Mouse (Mus musculus): ENCODE results near the gene Wdfy1.
A peak's percentile ranks its signal among the peaks of the same experiment; 100 is the strongest.

The Wdfy1 gene

DNA sequence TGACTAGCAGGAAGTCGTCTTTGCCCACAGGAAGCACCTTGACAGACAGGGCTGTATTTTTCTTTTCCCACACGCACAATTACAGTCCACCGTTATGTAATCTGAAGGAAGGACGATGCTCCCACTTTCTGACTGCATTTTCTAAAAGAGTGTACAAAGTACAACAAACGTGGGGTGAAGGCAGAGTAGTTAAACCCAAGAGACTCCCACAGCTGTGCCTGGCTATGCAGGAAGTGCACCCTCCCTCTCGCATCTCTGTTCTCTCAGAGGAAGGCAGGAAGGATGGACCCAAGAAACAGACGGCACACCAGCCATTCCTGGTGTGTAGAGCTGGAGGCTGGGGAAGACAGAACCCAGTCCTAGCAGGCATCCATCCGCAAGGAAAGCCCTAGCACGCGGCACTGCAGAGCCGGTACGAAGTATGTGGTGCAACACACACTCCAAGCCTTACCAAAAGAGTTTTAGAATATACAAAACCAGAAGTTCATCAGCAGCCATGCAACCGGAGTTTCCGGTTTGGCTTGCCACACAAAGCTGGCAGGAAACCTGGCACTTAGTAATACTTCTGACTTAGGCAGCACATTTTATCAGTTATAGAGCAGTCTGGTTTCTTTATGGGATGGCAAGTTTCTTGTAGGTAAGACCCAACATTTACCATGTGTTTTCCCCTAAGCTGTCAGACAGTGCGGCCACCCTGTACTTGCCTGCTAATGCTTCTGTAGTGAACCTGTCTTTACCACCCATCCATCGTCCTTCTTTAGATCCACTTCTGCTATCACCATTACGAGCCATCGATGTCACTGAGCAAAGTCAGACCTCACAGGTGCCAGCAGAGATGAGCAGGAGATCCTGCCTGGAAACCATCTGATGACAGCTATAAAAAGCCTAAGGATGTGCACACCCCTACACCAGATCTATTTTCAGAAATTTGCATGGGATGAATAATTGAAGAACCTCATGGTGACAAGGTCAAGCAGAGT, 64.5 kb downstream of the Wdfy1 start:
- peak; percentile 64 for DNase-seq (ENCODE audit: low read depth)

DNA sequence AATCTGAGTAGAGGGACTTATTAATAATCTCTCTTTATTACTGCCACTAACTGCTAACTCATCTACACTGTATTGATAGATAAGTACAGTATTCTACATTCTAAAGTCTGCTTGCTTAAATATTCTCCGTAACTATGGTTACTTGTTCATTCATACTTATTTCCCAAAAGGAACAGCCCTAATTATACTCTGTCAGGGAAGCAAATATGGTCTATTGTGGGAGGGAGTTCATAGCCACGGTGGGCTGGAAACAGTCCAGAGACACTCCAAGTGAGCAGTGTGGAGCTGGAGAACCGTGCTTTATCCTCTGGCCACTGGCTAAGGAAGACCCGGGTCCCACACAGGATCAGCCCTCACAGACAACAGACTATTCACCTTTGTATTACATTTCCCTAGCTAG, 65.3 kb downstream of the Wdfy1 start:
- no peak for DNase-seq (ENCODE audit: low read depth)

DNA sequence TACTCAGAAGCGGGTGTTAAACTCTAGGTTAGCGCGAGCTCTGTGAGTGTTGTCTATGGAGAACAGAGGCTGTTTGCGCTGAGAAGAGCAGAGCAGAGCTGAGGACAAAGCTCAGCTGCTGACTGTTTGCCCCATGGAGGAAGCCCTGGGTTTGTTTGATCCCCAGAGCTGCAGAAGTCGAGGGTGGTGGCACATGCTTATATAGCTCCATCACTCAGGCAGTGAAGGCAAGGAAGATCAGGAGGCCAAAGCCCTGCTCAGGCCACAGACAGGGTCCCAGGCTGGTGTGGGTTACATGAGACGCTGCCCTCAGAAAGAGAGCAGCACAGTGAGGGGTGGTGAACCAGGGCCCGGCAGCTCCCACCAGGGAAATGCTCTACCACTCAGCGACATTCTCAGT, 65.7 kb downstream of the Wdfy1 start:
- DNase-seq (ENCODE audit: low read depth), result peak; percentile 22

DNA sequence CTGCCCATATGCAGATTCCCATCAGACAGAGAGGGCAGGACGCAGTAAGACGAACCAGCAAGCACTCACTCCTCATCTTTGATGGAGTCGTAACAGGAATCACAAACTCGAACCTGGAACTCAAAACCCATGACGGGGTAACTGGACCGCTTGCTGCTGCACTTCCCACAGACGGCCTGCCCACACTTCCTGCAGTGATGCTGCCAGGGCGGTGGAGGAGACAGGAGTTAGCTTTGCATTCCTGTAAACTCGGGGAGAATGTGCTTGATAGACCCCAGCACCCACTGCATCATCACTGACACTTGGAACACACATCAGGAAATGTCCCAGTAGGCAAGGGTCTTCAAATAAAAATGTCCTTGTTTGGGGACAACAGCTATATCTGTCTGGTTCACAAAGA, 68.6 kb downstream of the Wdfy1 start:
- no peak for DNase-seq (ENCODE audit: low read depth)

DNA sequence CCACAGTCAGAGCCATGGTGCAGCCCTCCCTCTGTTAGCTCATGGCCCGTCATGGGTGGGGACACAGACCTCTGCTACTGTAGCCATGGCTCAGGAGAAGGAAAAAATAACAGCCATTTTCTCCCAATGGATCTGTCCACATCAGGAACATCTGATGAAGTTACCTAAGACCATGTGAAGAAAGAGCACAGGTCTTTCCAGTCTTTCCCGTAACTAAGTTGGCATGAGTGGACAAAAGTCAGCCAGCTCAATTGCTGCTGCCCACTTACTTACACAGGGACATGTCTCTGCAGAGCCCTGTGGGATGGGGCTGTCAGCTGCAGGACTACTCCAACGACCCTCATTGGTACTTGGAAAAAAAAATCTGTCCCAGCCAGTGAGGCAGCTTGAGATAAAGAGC, 69.2 kb downstream of the Wdfy1 start:
- no peak for DNase-seq (ENCODE audit: low read depth)

DNA sequence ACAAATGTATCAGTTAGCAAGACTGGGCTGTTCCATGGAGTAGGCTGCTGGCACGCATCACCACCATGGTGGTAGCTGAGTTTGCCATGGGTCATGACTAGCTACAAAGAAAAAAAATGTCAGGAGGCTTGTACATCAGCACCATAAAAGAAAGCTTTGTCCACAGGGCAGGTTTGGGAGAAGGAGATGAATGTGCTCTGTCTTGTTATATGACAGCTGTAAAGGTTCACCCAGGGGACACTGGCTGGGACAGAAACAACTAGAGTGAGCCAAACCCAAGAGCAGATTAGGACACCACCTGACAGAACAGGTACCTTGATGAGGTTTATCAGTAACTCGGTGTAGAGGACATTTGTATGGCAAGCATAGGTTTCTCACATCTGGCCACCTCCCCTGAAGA, 71.3 kb downstream of the Wdfy1 start:
- no peak for DNase-seq (ENCODE audit: low read depth)

DNA sequence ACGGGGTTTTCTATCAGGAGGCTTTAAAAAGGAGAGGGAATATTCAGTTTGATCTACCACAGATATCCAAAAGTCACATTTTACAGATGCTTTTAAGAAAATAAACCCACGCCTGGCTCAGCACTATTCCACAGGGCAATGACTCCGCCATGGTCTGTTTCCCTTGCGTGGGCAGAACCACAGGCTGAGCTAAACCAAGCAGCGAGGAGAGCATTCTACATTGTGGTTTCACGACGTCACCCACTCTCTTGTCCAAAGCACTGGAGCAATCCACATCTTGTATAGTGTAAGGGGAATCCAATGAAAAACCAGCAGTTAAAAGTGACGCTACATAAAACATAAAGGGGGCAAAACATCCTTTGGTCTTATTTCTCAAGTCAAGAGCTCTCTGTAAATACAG, 72.4 kb downstream of the Wdfy1 start:
- no peak for DNase-seq (ENCODE audit: low read depth)

DNA sequence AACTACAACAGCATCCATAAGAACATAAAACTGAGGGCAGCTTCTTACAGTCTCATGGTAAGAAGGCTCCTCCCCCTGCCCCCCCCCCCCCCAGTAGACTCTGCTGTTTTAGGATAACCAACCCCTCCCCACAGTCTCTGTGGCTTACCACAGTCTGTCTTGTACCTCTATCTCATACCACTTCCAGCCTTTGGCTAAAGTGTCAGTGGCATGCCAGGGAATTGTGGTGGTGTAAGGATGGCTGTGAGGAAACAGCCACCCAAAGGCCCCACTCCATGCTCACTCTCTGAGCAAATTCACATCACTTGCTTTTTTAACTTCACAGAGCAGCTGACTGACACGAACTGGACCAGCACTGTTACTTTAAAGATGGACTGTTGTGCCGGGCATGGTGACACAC, 77.4 kb downstream of the Wdfy1 start:
- DNase-seq (ENCODE audit: low read depth), result no peak

DNA sequence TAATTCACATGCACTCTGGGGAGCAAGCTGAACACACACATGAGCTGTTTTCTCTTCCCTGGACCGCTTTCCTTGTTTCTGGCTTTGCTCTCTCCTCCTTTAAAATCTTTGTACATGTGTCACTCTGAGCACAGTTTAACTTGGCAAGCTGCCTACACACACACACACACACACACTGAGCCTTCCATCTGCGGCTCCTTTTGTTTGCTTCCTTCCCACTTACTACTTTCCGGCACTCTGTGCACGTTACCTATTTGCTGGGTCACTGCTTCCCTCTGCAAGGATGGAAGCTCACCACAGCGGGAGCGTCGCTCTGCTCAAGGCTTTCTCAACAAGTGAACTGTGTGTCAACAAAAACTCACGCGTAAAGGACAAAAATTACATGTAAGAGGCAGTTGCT, 78.6 kb downstream of the Wdfy1 start:
- peak; percentile 12 for DNase-seq (ENCODE audit: low read depth)

DNA sequence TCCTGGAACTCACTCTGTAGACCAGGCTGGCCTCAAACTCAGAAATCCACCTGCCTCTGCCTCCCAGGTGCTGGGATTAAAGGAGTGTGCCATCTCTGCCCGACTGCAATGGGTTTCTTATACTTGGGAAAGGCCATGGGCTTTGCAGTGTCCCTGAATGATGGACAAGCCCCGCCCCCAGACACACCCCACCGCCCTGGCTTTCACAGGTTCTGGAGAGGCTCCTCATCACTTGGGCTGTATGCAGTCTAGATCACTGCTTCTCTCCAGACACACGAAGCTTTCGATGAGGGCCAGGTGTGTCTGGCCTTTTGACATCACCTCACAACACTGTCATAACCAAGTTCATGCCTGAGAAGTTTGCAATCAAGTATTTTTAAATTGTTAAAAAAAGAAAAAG, 79.0 kb downstream of the Wdfy1 start:
- no peak for DNase-seq (ENCODE audit: low read depth)

DNA sequence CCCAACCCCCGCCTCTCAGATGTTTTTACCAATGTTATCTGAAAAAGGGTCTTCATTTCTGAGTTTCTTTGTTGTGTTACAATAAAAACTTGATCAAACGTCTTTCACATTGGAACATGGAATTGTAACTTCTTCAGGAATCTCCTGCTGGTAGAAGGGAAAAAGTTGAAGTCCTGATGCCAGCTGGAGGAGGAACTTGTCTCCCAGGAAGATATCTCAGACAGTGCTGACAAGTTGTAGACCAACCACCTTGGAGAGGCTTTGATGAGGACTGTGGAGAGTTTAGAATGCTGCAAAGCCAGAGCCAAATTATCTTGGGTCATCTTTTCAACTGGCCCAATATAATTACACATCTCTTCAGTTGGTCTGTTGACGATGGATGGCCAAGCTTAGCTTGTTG, 83.5 kb downstream of the Wdfy1 start:
- DNase-seq (ENCODE audit: low read depth), result no peak

DNA sequence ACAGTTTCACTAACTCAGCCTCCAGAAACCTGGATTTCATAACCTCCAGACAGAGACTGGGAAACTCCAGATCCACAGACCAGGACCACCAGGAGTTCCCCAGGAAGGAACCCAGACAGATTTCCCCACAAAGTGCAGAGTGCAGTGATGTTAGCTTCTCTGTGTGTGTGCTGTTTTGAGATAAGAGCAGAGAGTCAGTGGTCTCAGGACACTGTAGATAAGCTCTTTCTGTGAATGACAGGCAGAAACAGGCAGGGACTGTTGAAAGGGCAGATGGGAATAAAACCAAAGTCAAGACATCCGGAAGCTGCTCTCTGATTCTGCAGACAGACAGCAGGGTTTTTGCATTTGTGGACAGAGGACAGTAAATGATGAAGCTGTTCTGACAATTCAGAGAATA, 88.7 kb downstream of the Wdfy1 start:
- DNase-seq (ENCODE audit: low read depth), result no peak

DNA sequence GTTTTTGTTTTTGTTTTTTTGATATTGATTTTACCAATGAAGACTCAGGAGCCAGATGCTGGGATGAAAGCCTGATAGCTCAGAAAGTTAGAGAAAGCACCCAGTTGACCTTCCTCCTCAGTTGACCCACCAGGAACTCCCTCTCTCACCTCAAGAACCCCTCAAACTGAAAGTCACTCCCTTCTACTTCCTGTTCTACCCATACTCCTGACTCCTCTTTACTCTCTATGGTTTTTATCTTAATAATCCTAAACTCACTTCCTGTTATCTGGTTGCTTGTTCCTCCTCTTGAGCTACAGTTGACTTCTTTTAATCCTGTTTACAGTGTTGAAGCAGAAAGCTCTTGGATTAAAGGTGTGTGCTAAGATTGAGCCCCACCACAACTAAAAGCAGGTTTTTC, 91.9 kb downstream of the Wdfy1 start:
- peak; percentile 18 for DNase-seq (ENCODE audit: low read depth)

DNA sequence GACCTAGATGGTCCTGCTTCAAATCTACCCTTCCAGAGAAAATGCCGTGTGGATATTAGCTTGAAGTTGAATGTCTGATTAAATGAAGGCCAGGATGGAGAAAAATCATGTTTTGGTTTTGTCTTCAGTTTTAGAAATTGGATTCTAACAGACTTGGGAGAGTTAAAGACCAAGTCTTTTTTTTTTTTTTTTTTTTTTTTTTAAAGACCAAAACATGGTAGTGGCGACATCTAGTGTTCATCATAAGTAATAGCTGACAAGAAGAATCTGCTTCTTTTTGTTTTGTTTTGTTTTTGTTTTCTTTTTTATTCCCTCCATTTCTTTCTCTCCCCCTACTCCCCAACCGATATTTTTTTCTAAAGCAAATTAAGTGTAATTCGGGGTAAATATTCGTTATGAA, 93.0 kb downstream of the Wdfy1 start:
- DNase-seq (ENCODE audit: low read depth), result peak; percentile 64

DNA sequence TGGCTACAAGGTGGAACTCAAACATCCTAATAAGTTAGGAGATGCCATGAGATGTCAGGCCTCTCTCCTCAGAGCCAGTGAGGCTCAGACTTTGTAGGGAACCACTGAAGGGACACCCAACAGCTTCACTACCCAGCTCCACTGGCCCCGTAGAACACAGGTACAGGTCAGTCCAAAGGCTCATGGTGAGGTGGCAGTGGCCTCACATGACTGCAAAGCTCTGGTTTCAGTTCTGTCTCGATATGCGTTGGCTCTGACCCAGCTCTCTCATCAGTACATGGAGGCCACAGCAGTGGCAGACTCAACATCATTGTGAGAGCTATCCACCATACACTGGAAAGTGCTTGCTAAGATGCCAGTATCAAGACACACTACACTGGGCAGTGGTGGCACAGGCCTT, 95.2 kb downstream of the Wdfy1 start:
- DNase-seq (ENCODE audit: low read depth), result no peak

DNA sequence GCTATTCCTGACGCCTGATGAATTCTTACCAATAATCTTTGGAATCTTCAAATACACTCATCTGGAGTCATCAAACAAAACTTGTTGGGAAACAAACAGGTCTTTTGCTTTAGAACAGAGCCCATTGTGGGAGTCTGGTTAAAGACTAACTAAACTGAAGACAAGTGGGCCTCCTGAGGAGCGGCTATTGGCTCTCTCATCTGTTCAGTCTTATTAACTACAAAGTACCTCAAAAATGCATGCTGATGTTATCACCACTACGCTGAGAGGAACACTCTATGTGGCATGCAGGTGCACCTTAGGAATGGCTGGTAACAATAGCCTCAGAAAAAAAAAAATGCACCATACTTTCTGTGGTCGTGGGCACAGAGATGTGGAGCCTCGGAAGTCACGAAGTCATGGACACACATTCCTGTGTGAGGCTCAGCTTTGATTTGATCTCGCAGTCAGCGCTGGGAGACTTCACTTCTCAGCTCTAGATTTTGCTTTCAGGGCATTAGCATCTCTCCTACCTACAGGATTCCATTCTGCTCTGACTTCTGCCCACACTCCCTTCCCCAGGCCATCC, 97.7 kb downstream of the Wdfy1 start:
- DNase-seq (ENCODE audit: low read depth), result no peak

DNA sequence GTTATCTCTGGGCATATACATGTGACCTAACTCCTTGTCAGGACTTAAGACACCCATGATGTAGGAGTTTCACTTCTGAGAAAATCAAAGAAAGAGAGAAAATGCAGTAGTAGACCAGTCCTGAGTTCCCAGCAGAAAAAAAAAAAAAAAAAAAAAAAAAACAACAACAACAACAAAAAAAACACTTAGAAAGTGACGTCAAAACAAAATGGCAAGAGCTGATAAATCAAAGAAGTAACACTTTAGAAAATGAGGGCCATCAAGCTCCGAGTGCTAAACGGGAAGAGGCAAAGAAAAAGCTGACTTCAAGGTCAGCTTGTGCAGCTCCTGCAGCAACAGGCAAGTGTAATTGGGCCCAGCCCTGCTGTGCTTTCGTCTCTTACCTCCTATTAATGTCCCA, 100.2 kb downstream of the Wdfy1 start:
- no peak for DNase-seq (ENCODE audit: low read depth)

DNA sequence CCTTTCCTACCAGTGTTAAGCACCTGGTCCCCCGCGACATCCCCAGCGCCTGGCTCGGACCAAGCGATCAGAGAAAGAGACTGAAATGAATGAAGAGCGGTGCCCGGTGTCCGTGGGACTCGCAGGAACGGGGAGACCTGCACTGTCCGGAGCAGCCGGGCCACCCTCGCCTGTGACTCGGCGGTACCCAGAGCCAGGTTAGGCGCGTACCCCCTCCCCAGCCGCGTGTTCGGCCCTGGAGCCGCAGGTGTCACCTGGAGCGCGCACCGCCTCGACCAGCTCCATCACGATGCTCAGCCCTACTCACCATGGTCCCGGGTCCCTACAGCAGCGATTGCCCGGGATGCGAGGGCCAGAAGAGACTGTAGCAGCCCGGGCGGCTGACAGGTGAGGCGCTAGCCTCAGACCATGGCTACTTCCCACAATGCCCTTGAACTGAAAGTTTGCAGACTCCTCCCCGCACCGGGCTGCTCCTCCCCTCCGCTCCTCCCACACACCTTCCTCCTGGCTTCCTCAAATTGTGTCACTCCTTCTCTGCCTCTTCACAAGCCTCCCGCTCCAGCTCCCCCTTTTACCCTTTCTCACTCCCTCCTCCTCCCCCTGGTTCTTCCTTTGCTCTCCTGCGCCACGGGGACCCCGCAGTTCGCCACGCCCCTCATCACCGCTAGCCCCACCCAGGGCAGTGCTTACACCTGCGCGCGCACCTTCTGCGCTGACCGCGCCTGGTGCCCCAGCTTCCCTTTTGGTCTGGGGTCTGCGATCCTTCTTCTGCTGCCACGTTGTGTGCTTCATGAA, 104.2 kb downstream of the Wdfy1 start, which contains the start of gene Ap1s3:
Gene Ap1s3, minus strand, starts transcription at position 430 of the 795 bp plus-strand sequence.
- DNase-seq (ENCODE audit: low read depth), result peak; percentile 84

DNA sequence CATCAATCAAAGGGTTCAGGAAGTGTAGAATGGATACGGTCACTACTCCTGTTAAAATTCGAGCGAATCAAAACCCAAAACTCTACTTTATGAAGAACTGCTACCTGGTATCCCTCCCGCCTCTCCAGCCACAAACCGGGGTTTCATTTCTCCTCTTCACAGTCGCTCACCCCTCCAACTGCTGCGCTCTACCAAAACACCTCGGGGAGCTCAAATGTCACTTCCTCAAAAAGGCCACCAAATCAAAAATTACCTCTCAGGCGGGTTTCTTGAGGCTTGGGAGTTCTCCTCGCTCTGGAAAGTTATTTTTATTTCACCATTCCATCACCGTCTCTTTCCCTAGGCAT, 104.8 kb downstream of the Wdfy1 start:
- DNase-seq (ENCODE audit: low read depth), result peak; percentile 54

DNA sequence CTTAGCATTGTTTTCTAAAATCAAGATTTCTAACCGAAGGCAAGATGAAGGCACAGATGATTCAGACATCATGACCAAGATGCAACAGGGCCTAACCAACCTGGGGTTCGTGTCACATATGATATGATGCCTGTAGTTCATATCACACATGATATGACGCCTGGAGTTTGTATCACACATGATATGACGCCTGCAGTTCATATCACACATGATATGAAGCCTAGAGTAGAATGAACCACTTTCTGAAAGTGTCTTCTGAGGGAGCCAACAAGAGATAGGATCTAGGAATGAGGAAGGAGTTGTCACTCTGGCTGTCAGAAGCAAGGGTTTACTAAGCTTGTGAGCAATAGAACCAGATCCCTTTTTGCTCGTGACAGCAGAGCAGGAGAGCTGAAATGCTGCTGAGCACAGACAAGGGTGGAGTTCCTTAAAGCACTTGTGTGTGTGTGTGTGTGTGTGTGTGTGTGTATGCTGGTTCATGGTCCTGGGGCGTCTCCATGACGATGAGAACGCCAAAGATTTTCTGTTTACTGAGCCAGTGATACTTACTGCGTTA, 106.4 kb downstream of the Wdfy1 start:
- no peak for DNase-seq (ENCODE audit: low read depth)

DNA sequence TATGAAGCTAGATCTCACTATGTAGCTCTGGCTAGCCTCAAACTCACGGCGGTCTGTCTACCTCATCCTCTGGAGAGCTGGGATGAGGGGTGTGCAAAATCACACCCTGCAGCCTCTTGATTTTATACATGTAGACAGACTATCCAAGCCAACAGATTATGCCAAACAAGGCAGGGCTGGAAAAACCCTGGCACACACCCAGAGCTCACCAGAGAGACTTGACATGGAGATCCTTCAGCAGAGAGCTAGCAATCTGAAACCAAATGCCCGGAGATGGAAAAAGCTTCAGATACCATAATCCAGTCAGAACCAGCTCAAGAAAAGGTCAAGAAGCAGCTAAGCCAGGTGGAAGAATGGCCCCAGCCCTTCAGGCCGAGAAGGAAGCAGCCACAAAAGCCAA, 111.0 kb downstream of the Wdfy1 start:
- no peak for DNase-seq (ENCODE audit: low read depth)

DNA sequence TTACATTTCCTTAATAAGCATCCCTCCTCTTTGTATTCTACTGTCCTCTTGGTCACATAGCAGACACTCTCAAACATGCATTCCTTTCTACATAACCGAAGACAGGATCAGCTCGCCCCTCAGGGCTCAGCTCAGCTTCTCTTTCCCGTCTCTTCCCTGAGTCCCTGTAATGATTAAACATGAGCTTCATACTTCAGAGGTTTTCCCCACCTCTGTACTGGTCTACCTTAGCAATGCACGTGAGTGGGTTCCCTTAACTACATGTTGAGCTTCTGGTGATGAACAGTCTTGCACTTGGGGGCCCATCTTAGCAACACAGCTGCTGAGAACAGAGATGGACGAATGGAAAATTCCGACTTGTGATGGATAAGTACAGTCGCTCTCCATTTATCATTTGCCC, 116.3 kb downstream of the Wdfy1 start:
- no peak for DNase-seq (ENCODE audit: low read depth)

DNA sequence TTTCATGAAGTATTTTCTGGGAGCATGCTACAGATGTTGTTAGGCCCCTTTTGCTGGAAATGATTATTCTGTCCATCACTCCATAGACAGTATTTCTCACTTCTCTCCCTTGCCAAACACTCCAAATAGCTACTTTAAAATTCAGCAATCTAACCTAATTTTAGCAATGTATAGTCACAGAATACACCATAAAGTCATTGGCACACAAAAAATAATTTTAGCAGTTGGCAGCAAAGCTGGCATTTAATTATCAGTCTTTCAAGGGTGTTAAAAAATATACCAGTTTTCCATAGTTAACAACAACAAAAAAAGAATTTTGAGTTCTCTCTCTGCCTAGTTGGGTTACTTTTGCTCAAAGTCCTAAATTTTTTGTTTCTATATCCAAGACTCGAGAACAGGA, 118.5 kb downstream of the Wdfy1 start:
- no peak for DNase-seq (ENCODE audit: low read depth)

All from naive thymus-derived CD4-positive, alpha-beta T cell, adult 2 months (primary cell).